Mouse (Mus musculus) midbrain, embryonic 16.5 days (tissue): ENCODE measurements around the gene Cux1. TPM values are rescaled to one million over a fixed set of nuclear protein-coding genes. Genes with fewer than 3 reads are reported as not detected.
A peak's percentile ranks its signal among the peaks of the same experiment; 100 is the strongest.

Experiments
- ATAC-seq: fragments of 200-750 bp; cut with Nextera tagmentation; 2 replicates; pipeline ENCODE4 v1.8.0; 2017; ENCODE audit warnings: moderate TSS enrichment
- H3K27ac ChIP-seq: fragments of 300-500 bp; sonication (generic); 2 replicates; pipeline ENCODE4 v1.5.1; 2014; ENCODE audit warnings: mild to moderate bottlenecking, low read length, mixed read lengths
- H3K27me3 ChIP-seq: fragments of 300-500 bp; sonication (generic); 2 replicates; pipeline ENCODE4 v1.6.1; 2014; ENCODE audit warnings: low read depth, low read length, mixed read lengths; ENCODE audit not compliant: control insufficient read depth, insufficient read depth
- H3K36me3 ChIP-seq: fragments of 300-500 bp; sonication (generic); 2 replicates; pipeline ENCODE4 v1.6.1; 2014; ENCODE audit warnings: mild to moderate bottlenecking, low read length, moderate library complexity, mixed read lengths; ENCODE audit not compliant: control insufficient read depth, insufficient read depth
- H3K4me1 ChIP-seq: fragments of 300-500 bp; sonication (generic); 2 replicates; pipeline ENCODE4 v1.6.1; 2014; ENCODE audit warnings: mild to moderate bottlenecking, low read length, mixed read lengths; ENCODE audit not compliant: control insufficient read depth, insufficient read depth
- H3K4me2 ChIP-seq: fragments of 300-500 bp; sonication (generic); 2 replicates; pipeline ENCODE4 v1.6.1; 2014; ENCODE audit warnings: mild to moderate bottlenecking, low read length, mixed read lengths
- H3K4me3 ChIP-seq: fragments of 300-500 bp; sonication (generic); 2 replicates; pipeline ENCODE4 v1.5.1; 2014; ENCODE audit warnings: low read depth, mild to moderate bottlenecking, low read length, moderate library complexity, mixed read lengths
- H3K9ac ChIP-seq: fragments of 300-500 bp; sonication (generic); 2 replicates; pipeline ENCODE4 v1.6.1; 2014; ENCODE audit warnings: low read depth, low read length, mixed read lengths
- H3K9me3 ChIP-seq: fragments of 300-500 bp; sonication (generic); replicated peaks from 2 replicates; pipeline ENCODE4 v1.6.1; 2014; ENCODE audit warnings: mild to moderate bottlenecking, low read length, mixed read lengths; ENCODE audit not compliant: control insufficient read depth, poor library complexity, severe bottlenecking
- WGBS: fragments of 180-500 bp; shearing (Covaris S2); extraction: QIAGEN DNeasy Blood & Tissue Kit; methylation state at CpG from one replicate; pipeline ENCODE4 v1.1.7; 2014; 5-methylcytosine and 5-hydroxymethylcytosine counted together
- polyA plus RNA-seq: library from polyadenylated mRNA; unstranded; fragments of >200 nt; fragmentation: Nextera tagmentation; extraction: Ambion mirVana; gene quantifications from 2 replicates; pipeline ENCODE4 v1.2.1, GENCODE M21; 2015

Cux1 gene
- polyA plus RNA-seq, 1 experiment from 2014 or later = 109 TPM

GRCm38 (mm10) chr5:136386757-136387156 is 180.5 kb downstream of the Cux1 start:
- no peak overlapping the region for H3K27ac ChIP-seq
- 92% methylated on average over 2 of the region's 2 CpGs for WGBS
- H3K9me3 ChIP-seq = no peaks in the 10 kb centered on the region
- H3K4me1 ChIP-seq = no peaks in the 10 kb centered on the region
- no peak for ATAC-seq
- H3K9ac ChIP-seq = no peak overlapping the region
- no peak overlapping the region for H3K4me2 ChIP-seq
- H3K4me3 ChIP-seq = no peak overlapping the region
- no peaks in the 10 kb centered on the region for H3K36me3 ChIP-seq
- no peaks in the 10 kb centered on the region for H3K27me3 ChIP-seq

DNA sequence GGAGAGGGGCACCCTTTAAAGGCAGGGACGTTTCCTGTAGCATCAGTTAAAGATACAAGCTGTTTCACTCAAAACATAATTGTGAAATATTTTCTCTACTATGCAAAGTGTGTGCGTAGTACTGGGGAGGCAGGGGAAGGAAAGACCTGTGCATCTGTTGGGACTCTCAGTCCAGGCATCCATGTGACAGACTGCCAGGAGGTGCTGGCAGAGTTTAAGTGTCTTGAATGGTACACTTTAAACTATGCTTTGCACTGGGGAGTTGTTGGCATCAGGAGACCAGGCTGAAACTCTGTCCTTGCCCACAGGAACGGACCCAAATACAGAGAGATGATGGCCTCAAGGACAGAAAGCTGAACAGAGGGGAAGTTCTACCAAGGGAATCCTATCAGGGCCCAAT is 182.1 kb downstream of the Cux1 start:
- Histone ChIP-seq H3K4me3 (no peak overlapping the region), H3K36me3 (no peaks in the 10 kb centered on the region), H3K9ac (no peak overlapping the region), H3K4me1 (no peaks in the 10 kb centered on the region), H3K27ac (no peak overlapping the region), H3K27me3 (no peaks in the 10 kb centered on the region), H3K9me3 (no peaks in the 10 kb centered on the region), H3K4me2 (no peak overlapping the region)
- WGBS = 90% methylated on average over 3 of the region's 3 CpGs
- ATAC-seq = no peak

- no peaks in the 10 kb centered on the region for H3K27me3 ChIP-seq
- H3K4me2 ChIP-seq = no peak overlapping the region
- no peak for ATAC-seq
- no peaks in the 10 kb centered on the region for H3K36me3 ChIP-seq
- no peak overlapping the region for H3K9ac ChIP-seq
- no peaks in the 10 kb centered on the region for H3K4me1 ChIP-seq
- no peak overlapping the region for H3K4me3 ChIP-seq
- no peaks in the 10 kb centered on the region for H3K9me3 ChIP-seq
- 81% methylated on average over 9 of the region's 9 CpGs for WGBS
- H3K27ac ChIP-seq = no peak overlapping the region
Observed at GRCm38 (mm10) chr5:136382261-136383005, 184.9 kb downstream of the Cux1 start.

- Histone ChIP-seq H3K4me2 (no peak overlapping the region), H3K9me3 (no peaks in the 10 kb centered on the region), H3K9ac (no peak overlapping the region), H3K27ac (no peak overlapping the region), H3K27me3 (no peaks in the 10 kb centered on the region), H3K4me1 (peaks cover 19% of the 10 kb centered on the region), H3K4me3 (no peak overlapping the region), H3K36me3 (no peaks in the 10 kb centered on the region)
- 94% methylated on average over 1 of the region's 1 CpGs for WGBS
- no peak for ATAC-seq
Observed at GRCm38 (mm10) chr5:136379405-136379804, 187.9 kb downstream of the Cux1 start.

- ATAC-seq = no peak
- no peaks in the 10 kb centered on the region for H3K27me3 ChIP-seq
- H3K4me3 ChIP-seq = no peak overlapping the region
- peaks cover 19% of the 10 kb centered on the region for H3K4me1 ChIP-seq
- no peak overlapping the region for H3K4me2 ChIP-seq
- H3K36me3 ChIP-seq = no peaks in the 10 kb centered on the region
- H3K27ac ChIP-seq = no peak overlapping the region
- WGBS = 58% methylated on average over 3 of the region's 3 CpGs
- no peak overlapping the region for H3K9ac ChIP-seq
- H3K9me3 ChIP-seq = no peaks in the 10 kb centered on the region
Observed at GRCm38 (mm10) chr5:136377101-136377500, 190.2 kb downstream of the Cux1 start.

DNA sequence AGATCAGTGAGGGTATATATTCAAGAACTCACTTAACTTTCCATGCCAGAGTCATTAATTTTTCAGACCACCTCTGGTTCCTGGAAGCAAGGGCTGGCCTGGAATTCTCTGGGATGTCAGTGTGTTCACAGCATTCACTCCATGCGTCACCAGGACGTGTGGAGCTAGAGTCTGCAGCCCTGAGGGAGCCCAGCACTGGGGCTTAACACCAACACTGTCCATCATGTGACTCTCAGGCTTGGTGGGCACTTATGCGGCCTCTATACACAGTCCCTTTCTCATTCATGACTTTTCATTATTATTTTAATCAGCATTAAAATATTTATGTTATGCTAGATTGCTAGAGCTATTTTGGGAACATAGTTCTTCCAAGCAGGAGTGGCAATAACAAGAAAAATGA is 191.9 kb downstream of the Cux1 start:
- peaks cover 19% of the 10 kb centered on the region for H3K4me1 ChIP-seq
- H3K27ac ChIP-seq = no peak overlapping the region
- H3K9ac ChIP-seq = no peak overlapping the region
- no peak overlapping the region for H3K4me2 ChIP-seq
- no peak for ATAC-seq
- no peak overlapping the region for H3K4me3 ChIP-seq
- H3K36me3 ChIP-seq = no peaks in the 10 kb centered on the region
- H3K9me3 ChIP-seq = no peaks in the 10 kb centered on the region
- 47% methylated on average over 3 of the region's 3 CpGs for WGBS
- no peaks in the 10 kb centered on the region for H3K27me3 ChIP-seq

DNA sequence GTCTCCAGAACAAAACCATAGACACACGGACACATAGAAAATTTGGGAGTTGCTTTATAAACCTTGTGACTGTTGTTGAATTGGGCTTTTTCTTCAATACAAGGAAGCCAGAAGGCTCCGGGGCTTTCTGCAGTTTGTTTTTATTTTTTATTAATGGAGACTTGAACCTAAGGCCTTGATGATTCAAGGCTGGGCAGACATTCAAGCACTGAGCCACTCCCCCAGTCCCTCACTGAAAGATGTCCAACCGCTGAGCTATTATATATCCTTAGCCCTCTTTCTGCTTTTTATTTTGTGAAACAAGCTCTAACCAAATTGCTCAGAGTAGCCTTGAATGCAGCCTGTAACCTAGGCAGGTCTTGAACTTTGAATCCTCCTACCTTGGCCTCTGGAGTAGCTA is 195.0 kb downstream of the Cux1 start:
- no peak overlapping the region for H3K4me3 ChIP-seq
- H3K27me3 ChIP-seq = no peaks in the 10 kb centered on the region
- H3K9me3 ChIP-seq = no peaks in the 10 kb centered on the region
- H3K9ac ChIP-seq = no peak overlapping the region
- peaks cover 18% of the 10 kb centered on the region for H3K4me1 ChIP-seq
- H3K27ac ChIP-seq = no peak overlapping the region
- 76% methylated on average over 3 of the region's 3 CpGs for WGBS
- no peak overlapping the region for H3K4me2 ChIP-seq
- 0 out of 2 replicates have a peak, but pooled peaks cover 3% of the 10 kb centered on the region for H3K36me3 ChIP-seq
- no peak for ATAC-seq

DNA sequence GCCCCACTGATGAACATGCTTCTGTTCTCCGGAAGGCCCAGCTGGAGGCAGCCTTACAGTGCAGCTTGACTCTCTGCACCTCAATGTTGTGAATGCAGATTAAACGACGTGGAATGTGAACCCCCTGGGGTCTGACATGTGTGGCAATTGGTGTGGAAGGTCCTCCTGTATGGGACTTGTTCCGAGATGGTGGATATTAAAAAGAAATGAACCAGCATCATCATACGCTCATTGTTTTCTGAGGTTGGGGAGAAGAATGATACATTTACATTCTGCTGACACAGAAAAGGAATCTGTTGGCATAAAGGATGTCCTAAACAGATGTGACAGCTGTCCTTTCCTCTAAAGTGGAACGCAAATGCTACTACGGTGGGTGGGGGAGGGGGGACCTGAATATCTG is 203.9 kb downstream of the Cux1 start:
- Histone ChIP-seq H3K4me3 (no peak overlapping the region), H3K9me3 (no peaks in the 10 kb centered on the region), H3K4me1 (no peaks in the 10 kb centered on the region), H3K36me3 (0 out of 2 replicates have a peak, but pooled peaks cover 5% of the 10 kb centered on the region), H3K27me3 (no peaks in the 10 kb centered on the region), H3K27ac (no peak overlapping the region), H3K4me2 (no peak overlapping the region), H3K9ac (peak overlapping the region; percentile 17; the same call in 1 of the 2 replicates)
- ATAC-seq = no peak
- 43% methylated on average over 7 of the region's 7 CpGs for WGBS

DNA sequence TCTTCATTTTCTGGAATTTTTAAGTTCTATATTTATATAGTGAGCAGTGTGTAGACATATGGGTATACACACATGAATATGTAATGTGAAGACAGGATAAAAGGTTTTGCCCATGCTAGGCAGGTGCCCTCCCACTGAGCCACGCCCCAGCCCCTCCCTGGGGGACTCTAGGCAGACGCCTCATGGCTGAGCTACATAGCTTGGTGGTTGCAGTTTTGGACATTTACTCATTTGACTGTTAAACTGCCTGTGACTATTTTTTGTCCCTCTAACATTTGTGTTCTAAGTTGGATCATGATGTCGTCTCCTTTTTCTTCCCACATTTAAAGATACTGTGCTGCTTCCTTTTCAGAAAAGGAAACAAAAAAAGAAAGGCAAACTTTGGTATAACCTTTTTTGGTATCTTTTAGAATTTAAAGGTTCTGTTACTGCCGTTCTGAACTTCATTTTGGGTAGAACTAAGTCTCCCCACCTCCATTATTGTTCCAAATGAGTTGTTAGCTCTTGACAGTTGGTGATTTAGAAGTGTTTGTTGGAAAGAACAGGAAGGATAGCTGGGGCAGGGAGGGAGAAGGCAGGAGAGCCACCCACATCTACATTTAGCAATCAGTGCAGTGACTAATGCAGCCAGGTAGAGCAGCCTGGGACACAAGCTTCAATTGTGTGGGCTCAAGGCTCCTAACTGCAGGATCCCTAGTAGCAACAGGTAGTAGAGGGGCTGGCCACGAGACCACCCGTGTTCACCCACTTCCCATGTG is 204.6 kb downstream of the Cux1 start:
- H3K4me2 ChIP-seq = no peak overlapping the region
- H3K4me1 ChIP-seq = no peaks in the 10 kb centered on the region
- no peaks in the 10 kb centered on the region for H3K9me3 ChIP-seq
- no peaks in the 10 kb centered on the region for H3K27me3 ChIP-seq
- H3K9ac ChIP-seq = no peak overlapping the region
- 0 out of 2 replicates have a peak, but pooled peaks cover 5% of the 10 kb centered on the region for H3K36me3 ChIP-seq
- WGBS = 93% methylated on average over 6 of the region's 6 CpGs
- no peak overlapping the region for H3K27ac ChIP-seq
- no peak overlapping the region for H3K4me3 ChIP-seq
- no peak for ATAC-seq
